8 mouse cellular contexts compared by ENCODE assay signal in genomic region chr12:51845261-51845660, GRCm38 (mm10). TPM values are rescaled to one million over a fixed set of nuclear protein-coding genes. Genes with fewer than 3 reads are reported as not detected.
DNase-seq lines count a peak whose midpoint lies in the region; ATAC-seq lines count a peak whose summit lies in the region.

No protein-coding gene starts in this region.

- ATAC-seq in heart, embryonic 16.5 days (replicated peaks; ENCODE audit: extremely low read depth, insufficient read depth, low FRiP score) = no peak
- ATAC-seq in activated CD4-positive, CD25-positive, alpha-beta regulatory T cell, adult 4 months = peak; percentile 5
- peak; percentile 14; the same call in 1 of the 2 replicates for ATAC-seq in hindbrain, embryonic 14.5 days (ENCODE audit: low FRiP score)
- ATAC-seq in midbrain, embryonic 12.5 days (ENCODE audit: low FRiP score, low read depth) = peak; percentile 36; the same call in 1 of the 2 replicates
- ATAC-seq in megakaryocyte progenitor cell, adult 5-6 weeks (replicated peaks; ENCODE audit: poor library complexity) = no peak

- 8% methylated on average over 1 of the region's 1 CpGs for WGBS in heart, embryonic 16.5 days
- WGBS in hindbrain, embryonic 14.5 days = 45% methylated on average over 1 of the region's 1 CpGs
- 33% methylated on average over 1 of the region's 1 CpGs for WGBS in midbrain, embryonic 12.5 days

- H3K36me3 ChIP-seq in heart, embryonic 16.5 days (ENCODE audit: control insufficient read depth, insufficient read depth) = no peaks in the 10 kb centered on the region
- H3K36me3 ChIP-seq in hindbrain, embryonic 14.5 days (replicated peaks; ENCODE audit: control insufficient read depth, insufficient read depth) = no peaks in the 10 kb centered on the region
- H3K36me3 ChIP-seq in midbrain, embryonic 12.5 days = no peaks in the 10 kb centered on the region

- DNase-seq in heart, postnatal 25 days (ENCODE audit: low spot score) = no peak
- DNase-seq in hindbrain, embryonic 14.5 days (ENCODE audit: low spot score) = no peak
- no peak for DNase-seq in layer of hippocampus, adult 9-10 months (ENCODE audit: low spot score)
- DNase-seq in yolk sac, embryonic 10.5 days (ENCODE audit: low spot score) = no peak

- no peaks in the 10 kb centered on the region for H3K27me3 ChIP-seq in heart, embryonic 16.5 days (ENCODE audit: control insufficient read depth, insufficient read depth, low read length)
- H3K27me3 ChIP-seq in hindbrain, embryonic 14.5 days (ENCODE audit: control insufficient read depth, insufficient read depth, low read length) = no peaks in the 10 kb centered on the region
- 0 out of 2 replicates have a peak, but pooled peaks cover 10% of the 10 kb centered on the region for H3K27me3 ChIP-seq in midbrain, embryonic 12.5 days

- H3K27ac ChIP-seq in heart, embryonic 16.5 days (ENCODE audit: low read length) = peak overlapping the region; percentile 98
- no peak overlapping the region for H3K27ac ChIP-seq in hindbrain, embryonic 14.5 days
- no peak overlapping the region for H3K27ac ChIP-seq in midbrain, embryonic 12.5 days (replicated peaks)

- H3K4me1 ChIP-seq in heart, embryonic 16.5 days (ENCODE audit: control insufficient read depth, insufficient read depth, low read length) = peaks cover 16% of the 10 kb centered on the region
- no peaks in the 10 kb centered on the region for H3K4me1 ChIP-seq in hindbrain, embryonic 14.5 days (replicated peaks; ENCODE audit: control insufficient read depth, insufficient read depth, low read length)
- peaks cover 10% of the 10 kb centered on the region for H3K4me1 ChIP-seq in midbrain, embryonic 12.5 days

- H3K9me3 ChIP-seq in heart, embryonic 16.5 days (replicated peaks; ENCODE audit: control insufficient read depth, low read length) = no peaks in the 10 kb centered on the region
- no peaks in the 10 kb centered on the region for H3K9me3 ChIP-seq in hindbrain, embryonic 14.5 days (ENCODE audit: control insufficient read depth, low read length)
- H3K9me3 ChIP-seq in midbrain, embryonic 12.5 days = 0 out of 2 replicates have a peak, but pooled peaks cover 4% of the 10 kb centered on the region

- H3K4me2 ChIP-seq in heart, embryonic 16.5 days (ENCODE audit: low read depth, low read length) = peak overlapping the region; percentile 88
- H3K4me2 ChIP-seq in hindbrain, embryonic 14.5 days (replicated peaks) = peak overlapping the region; percentile 57
- H3K4me2 ChIP-seq in midbrain, embryonic 12.5 days (replicated peaks) = peak overlapping the region; percentile 58

- H3K4me3 ChIP-seq in heart, embryonic 16.5 days (ENCODE audit: low read length) = peak overlapping the region; percentile 82
- peak overlapping the region; percentile 43; the same call in 1 of the 2 replicates for H3K4me3 ChIP-seq in hindbrain, embryonic 14.5 days (replicated peaks; ENCODE audit: low read length)
- H3K4me3 ChIP-seq in midbrain, embryonic 12.5 days = peak overlapping the region; percentile 54

- H3K9ac ChIP-seq in heart, embryonic 16.5 days (ENCODE audit: low read length) = no peak overlapping the region
- H3K9ac ChIP-seq in hindbrain, embryonic 14.5 days = no peak overlapping the region
- H3K9ac ChIP-seq in midbrain, embryonic 12.5 days (replicated peaks) = no peak overlapping the region

- intact Hi-C loops in heart, postnatal 25 days (cut with DNase I) = loop anchor here (2.0 kb wide), 1 partner anchor 16 kb away; the partner anchor contains the start of gene Hectd1

RNA-seq across cellular contexts. Expression of gene Hectd1, which starts 15.9 kb away (rescaled TPM):
- polyA plus RNA-seq in heart, embryonic 16.5 days (2015; fragmentation: Nextera tagmentation; extraction: Ambion mirVana) = 34.5 and 34.7 TPM in 2 replicates
- total RNA-seq in heart, postnatal 25 days (2021) = 10 to 100 TPM; 76.9 to 84.5 TPM
- 10 to 100 TPM; 58.5 to 73.1 TPM for polyA plus RNA-seq in activated CD4-positive, CD25-positive, alpha-beta regulatory T cell, adult 4 months (2017; shearing (Covaris generic))
- polyA plus RNA-seq in hindbrain, embryonic 14.5 days (2014; fragmentation: Nextera tagmentation; extraction: Ambion mirVana) = 42.9 and 44.3 TPM in 2 replicates
- 40.8 and 41.5 TPM in 2 replicates for polyA plus RNA-seq in midbrain, embryonic 12.5 days (2016; fragmentation: Nextera tagmentation; extraction: Ambion mirVana)
- 50.5 and 58.2 TPM in 2 replicates for total RNA-seq in megakaryocyte progenitor cell, adult 5-6 weeks (2015)
- total RNA-seq in megakaryocyte progenitor cell, adult 5-6 weeks (2017) = 83.8 and 108 TPM in 2 replicates

Comparison
In these comparisons a context has a peak if more than half of its experiments do, and no peak if none do; other contexts are left out.
1. ATAC-seq: peak in activated CD4-positive, CD25-positive, alpha-beta regulatory T cell, adult 4 months (single experiment), hindbrain, embryonic 14.5 days (single experiment) and midbrain, embryonic 12.5 days (single experiment); none in heart, embryonic 16.5 days (single experiment) and megakaryocyte progenitor cell, adult 5-6 weeks (single experiment).
2. Peak in every context shown above with its lines, with median percentiles within 50 percentile points of each other: H3K4me2 ChIP-seq and H3K4me3 ChIP-seq.